Comparison of ENCODE assay signal across 13 mouse cellular contexts in the genomic region with DNA sequence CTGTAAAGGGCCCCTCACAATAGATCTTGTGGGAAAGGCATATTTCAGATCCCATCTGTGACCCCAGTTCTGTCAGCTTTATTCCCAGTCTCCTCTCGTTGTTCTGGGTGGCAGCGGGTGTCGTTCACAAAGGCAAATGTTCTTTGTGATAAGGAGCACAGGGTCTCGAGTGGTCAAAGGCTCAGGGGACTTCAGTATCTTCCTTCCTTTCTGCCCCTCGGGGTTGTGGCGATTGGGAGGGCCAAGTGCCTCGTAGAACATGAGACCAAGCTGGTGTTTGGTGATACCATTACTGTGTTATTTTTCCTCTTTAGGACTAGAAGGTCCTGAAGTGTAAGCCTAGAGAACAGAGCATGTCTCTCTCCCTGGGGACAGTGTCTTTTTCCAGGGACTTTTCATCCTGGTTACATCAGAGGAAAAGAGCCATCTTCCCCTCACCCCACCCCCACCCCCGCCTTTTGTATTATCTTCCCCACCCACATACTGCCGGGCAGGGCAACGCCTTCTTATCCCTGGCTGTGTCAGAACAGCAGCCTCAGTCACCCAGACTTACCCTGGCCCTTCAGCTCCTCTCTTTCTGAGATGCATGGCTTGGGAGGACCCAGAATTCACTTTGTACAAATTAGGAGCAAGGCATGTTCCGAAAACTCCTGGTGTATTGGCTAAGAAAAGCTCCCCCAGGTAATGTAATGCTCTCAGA.
DNase-seq lines count a peak whose midpoint lies in the region; ATAC-seq and TF ChIP-seq lines count a peak whose summit lies in the region.
"Had no signal": no experiment of that assay in that cellular context is flagged by ENCODE, and none has a peak within 500 bp of the region (broad histone marks: within the 10 kb centered on the region; RNA-seq: fewer than 3 reads in every experiment).

No protein-coding gene starts in this region.

- ATAC-seq in hindbrain, embryonic 16.5 days: no peak
- ATAC-seq in megakaryocyte progenitor cell, adult 5-6 weeks (replicated peaks; ENCODE audit: poor library complexity): peak; percentile 73
- ATAC-seq in forebrain, postnatal 0 days: no peak
- ATAC-seq: forebrain, embryonic 16.5 days had no signal

- peak overlapping the region; percentile 73 for H3K27ac ChIP-seq in hindbrain, embryonic 10.5 days
- H3K27ac ChIP-seq in hindbrain, embryonic 16.5 days (ENCODE audit: low read depth, low read length): no peak overlapping the region
- peak overlapping the region; percentile 99 for H3K27ac ChIP-seq in MEL (ENCODE audit: control insufficient read depth, low read depth, low read length)
- H3K27ac ChIP-seq in forebrain, postnatal 0 days (ENCODE audit: low read depth, low read length): no peak overlapping the region
- H3K27ac ChIP-seq: limb, embryonic 15.5 days had no signal

- TF ChIP-seq CTCF in MEL (IDR thresholded peaks at IDR 0.05 in 2 of 3, conservative IDR thresholded peaks at IDR 0.05 in 1 of 3; ENCODE audit: control insufficient read depth in 1 of 3, insufficient read depth in 1 of 3, low read depth in 2 of 3, low read length in 3 of 3, poor library complexity in 1 of 3, severe bottlenecking in 1 of 3): no peak
- TF ChIP-seq CTCF in forebrain, postnatal 0 days (IDR thresholded peaks at IDR 0.05; ENCODE audit: low read depth): no peak

- H3K9me3 ChIP-seq in hindbrain, embryonic 10.5 days: 0 out of 2 replicates have a peak, but pooled peaks cover 12% of the 10 kb centered on the region
- H3K9me3 ChIP-seq in hindbrain, embryonic 16.5 days (ENCODE audit: control insufficient read depth, low read length): no peaks in the 10 kb centered on the region
- no peaks in the 10 kb centered on the region for H3K9me3 ChIP-seq in MEL (replicated peaks; ENCODE audit: insufficient read depth, low read length)
- peaks cover 14% of the 10 kb centered on the region for H3K9me3 ChIP-seq in erythroblast, embryonic 14.5 days (ENCODE audit: control insufficient read depth, low read length)
- no peaks in the 10 kb centered on the region for H3K9me3 ChIP-seq in forebrain, postnatal 0 days (ENCODE audit: low read length)
- H3K9me3 ChIP-seq: limb, embryonic 15.5 days had no signal

- TF ChIP-seq EP300 in MEL (IDR thresholded peaks at IDR 0.05; ENCODE audit: low read depth in 1 of 2, low read length in 2 of 2): peak in 1 of 2 experiments; percentile 47; a peak in 1 of 4 replicates

- H3K4me1 ChIP-seq in hindbrain, embryonic 10.5 days (replicated peaks): peaks cover 18% of the 10 kb centered on the region
- H3K4me1 ChIP-seq in hindbrain, embryonic 16.5 days (ENCODE audit: control insufficient read depth, insufficient read depth, low read depth, low read length): no peaks in the 10 kb centered on the region
- peaks cover 6 to 21% of the 10 kb centered on the region in 2 experiments; a peak in 3 of 4 replicates for H3K4me1 ChIP-seq in MEL (ENCODE audit: control insufficient read depth in 1 of 2, insufficient read depth in 2 of 2, low read length in 2 of 2)
- H3K4me1 ChIP-seq in erythroblast, embryonic 14.5 days (ENCODE audit: control insufficient read depth): peaks cover 70% of the 10 kb centered on the region
- no peaks in the 10 kb centered on the region for H3K4me1 ChIP-seq in forebrain, postnatal 0 days (ENCODE audit: insufficient read depth)
- H3K4me1 ChIP-seq: limb, embryonic 15.5 days had no signal

- H3K36me3 ChIP-seq in hindbrain, embryonic 10.5 days: peaks cover 100% of the 10 kb centered on the region
- peaks cover 14% of the 10 kb centered on the region for H3K36me3 ChIP-seq in hindbrain, embryonic 16.5 days (ENCODE audit: control insufficient read depth, insufficient read depth, low read length)
- H3K36me3 ChIP-seq in MEL (ENCODE audit: control insufficient read depth in 1 of 2, insufficient read depth in 2 of 2, low read length in 2 of 2): peaks cover 6 to 21% of the 10 kb centered on the region in 2 experiments
- peaks cover 98% of the 10 kb centered on the region for H3K36me3 ChIP-seq in erythroblast, embryonic 14.5 days (ENCODE audit: control insufficient read depth)
- H3K36me3 ChIP-seq in forebrain, postnatal 0 days (ENCODE audit: insufficient read depth): peaks cover 11% of the 10 kb centered on the region; the same call in 1 of the 2 replicates

- no peaks in the 10 kb centered on the region for H3K27me3 ChIP-seq in hindbrain, embryonic 10.5 days (ENCODE audit: insufficient read depth, poor library complexity, severe bottlenecking)
- H3K27me3 ChIP-seq in hindbrain, embryonic 16.5 days (replicated peaks; ENCODE audit: control insufficient read depth, insufficient read depth, low read length): no peaks in the 10 kb centered on the region
- no peaks in the 10 kb centered on the region for H3K27me3 ChIP-seq in MEL (ENCODE audit: control insufficient read depth in 1 of 2, insufficient read depth in 2 of 2, low read length in 2 of 2)
- H3K27me3 ChIP-seq in erythroblast, embryonic 14.5 days (ENCODE audit: control insufficient read depth): no peaks in the 10 kb centered on the region
- H3K27me3 ChIP-seq in forebrain, postnatal 0 days (ENCODE audit: insufficient read depth, low read length): no peaks in the 10 kb centered on the region
- H3K27me3 ChIP-seq: limb, embryonic 15.5 days had no signal

- no peak for TF ChIP-seq RAD21 in MEL (IDR thresholded peaks at IDR 0.05; ENCODE audit: low read depth, low read length)

- WGBS in hindbrain, embryonic 10.5 days: 50% methylated on average over 11 of the region's 11 CpGs
- 45% methylated on average over 11 of the region's 11 CpGs for WGBS in hindbrain, embryonic 16.5 days
- 63% methylated on average over 11 of the region's 11 CpGs for WGBS in forebrain, postnatal 0 days

- no peak for DNase-seq in hindbrain, embryonic 10.5 days (ENCODE audit: low spot score)
- DNase-seq in MEL (ENCODE audit: low read depth, low spot score): peak; percentile 68
- DNase-seq in Muller cell, postnatal 12 days (ENCODE audit: inconsistent ontology term): no peak
- DNase-seq in forebrain, postnatal 0 days: no peak
- DNase-seq: adrenal gland, postnatal 10 days; cerebellum, postnatal 14 days; gastrocnemius, postnatal 14 days; kidney, adult 9 months had no signal

- H3K9ac ChIP-seq in hindbrain, embryonic 16.5 days (ENCODE audit: low read depth, low read length): no peak overlapping the region
- H3K9ac ChIP-seq in MEL (ENCODE audit: control insufficient read depth, low read depth, low read length, poor library complexity, severe bottlenecking): peak overlapping the region; percentile 66
- no peak overlapping the region for H3K9ac ChIP-seq in forebrain, postnatal 0 days
- H3K9ac ChIP-seq: limb, embryonic 15.5 days had no signal

- TF ChIP-seq POLR2A in MEL (IDR thresholded peaks at IDR 0.05; ENCODE audit: control insufficient read depth in 1 of 2, insufficient read depth in 1 of 2, low read depth in 1 of 2, low read length in 2 of 2, poor library complexity in 1 of 2): no peak

- no peak overlapping the region for H3K4me3 ChIP-seq in hindbrain, embryonic 10.5 days
- H3K4me3 ChIP-seq in hindbrain, embryonic 16.5 days (ENCODE audit: low read length): no peak overlapping the region
- 0 out of 4 replicates have a peak overlapping the region, but pooled peaks of 1 of the 2 experiments have one; percentile 8 for H3K4me3 ChIP-seq in MEL (ENCODE audit: control insufficient read depth in 1 of 2, insufficient read depth in 1 of 2, low read depth in 2 of 2, low read length in 2 of 2)
- H3K4me3 ChIP-seq in erythroblast, embryonic 14.5 days (replicated peaks): peak overlapping the region; percentile 79
- no peak overlapping the region for H3K4me3 ChIP-seq in forebrain, postnatal 0 days (ENCODE audit: low read depth, low read length)
- H3K4me3 ChIP-seq: limb, embryonic 15.5 days had no signal

- H3K4me2 ChIP-seq in hindbrain, embryonic 16.5 days (ENCODE audit: low read length): no peak overlapping the region
- H3K4me2 ChIP-seq in forebrain, postnatal 0 days (ENCODE audit: low read depth): no peak overlapping the region
- H3K4me2 ChIP-seq: limb, embryonic 15.5 days had no signal

- no peaks in the 10 kb centered on the region for H3K79me2 ChIP-seq in MEL (ENCODE audit: control insufficient read depth, insufficient read depth, low read length, poor library complexity)

TF ChIP-seq in MEL, 35 proteins besides CTCF, POLR2A, EP300 and RAD21:
- no peak for TF ChIP-seq HCFC1 (IDR thresholded peaks at IDR 0.05; ENCODE audit: low read depth, low read length)
- TF ChIP-seq MAZ (IDR thresholded peaks at IDR 0.05; ENCODE audit: low read depth, low read length): no peak
- peak; percentile 36; the same call in 1 of the 2 replicates for TF ChIP-seq SIN3A (IDR thresholded peaks at IDR 0.05; ENCODE audit: low read length)
- TF ChIP-seq TCF12 (IDR thresholded peaks at IDR 0.05; ENCODE audit: low read depth, low read length): peak; percentile 58; the same call in 1 of the 2 replicates
- TF ChIP-seq RCOR1 (IDR thresholded peaks at IDR 0.05; ENCODE audit: low read depth, low read length): no peak
- TF ChIP-seq SMC3 (IDR thresholded peaks at IDR 0.05; ENCODE audit: low read depth, low read length): no peak
- TF ChIP-seq TAL1 (IDR thresholded peaks at IDR 0.05; ENCODE audit: low read length): peak; percentile 41; the same call in 1 of the 2 replicates
- TF ChIP-seq MXI1 (IDR thresholded peaks at IDR 0.05; ENCODE audit: low read depth, low read length): no peak

Comparison
In these comparisons a context has a peak if more than half of its experiments do, and no peak if none do; other contexts are left out.
1. H3K27ac ChIP-seq: peak in hindbrain, embryonic 10.5 days (single experiment) and MEL (single experiment); none in hindbrain, embryonic 16.5 days (single experiment) and forebrain, postnatal 0 days (single experiment).